Mouse (Mus musculus): ENCODE results near the gene Dennd1b. TPM values are rescaled to one million over a fixed set of nuclear protein-coding genes. Genes with fewer than 3 reads are reported as not detected.

The Dennd1b gene
- polyA plus RNA-seq, 1 experiment from 2014 or later, result 10.4 TPM

DNA sequence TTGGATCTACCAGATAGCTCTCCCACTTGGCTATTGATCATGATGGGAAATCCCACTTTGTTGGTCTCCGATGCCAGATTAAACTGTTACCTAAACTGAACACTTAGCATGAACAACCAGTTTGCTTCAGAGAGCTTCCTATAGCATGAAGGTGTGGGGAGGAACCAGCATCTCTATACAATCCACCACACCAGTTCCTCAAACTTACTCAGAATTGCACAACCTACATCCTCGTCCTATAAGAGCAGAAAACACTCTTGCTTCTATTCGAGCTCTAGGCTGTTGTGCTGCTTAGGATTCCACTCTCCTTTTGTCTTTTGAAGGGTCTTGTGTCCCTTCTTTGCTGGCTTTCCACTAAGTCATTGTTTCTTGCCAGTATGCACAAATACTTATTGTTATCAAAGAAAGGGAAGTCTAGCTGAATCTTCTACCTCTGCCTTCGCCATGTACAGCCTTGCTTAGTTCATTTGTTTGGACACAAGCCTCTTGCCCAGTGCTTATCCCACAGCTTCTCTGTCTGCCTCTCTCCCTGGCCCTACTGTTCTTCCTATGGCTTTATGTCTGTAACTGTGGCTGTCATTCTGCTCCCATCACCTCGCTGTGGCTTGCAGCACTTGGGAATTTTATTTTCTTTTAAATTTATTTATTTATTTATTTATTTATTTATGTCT lies 52.0 kb downstream of the Dennd1b start:
- Histone ChIP-seq H3K27me3 (replicated peaks; ENCODE audit: control insufficient read depth, insufficient read depth, low read length) (no peaks in the 10 kb centered on the region), H3K4me1 (ENCODE audit: control insufficient read depth, insufficient read depth, low read length) (no peaks in the 10 kb centered on the region), H3K27ac (replicated peaks; ENCODE audit: low read depth, low read length) (no peak overlapping the region), H3K9me3 (ENCODE audit: control insufficient read depth, low read length) (no peaks in the 10 kb centered on the region), H3K4me3 (ENCODE audit: low read depth, low read length) (no peak overlapping the region), H3K4me2 (ENCODE audit: low read depth, low read length) (no peak overlapping the region), H3K9ac (ENCODE audit: low read depth, low read length) (no peak overlapping the region), H3K36me3 (ENCODE audit: control insufficient read depth, insufficient read depth, low read length) (no peaks in the 10 kb centered on the region)
- ATAC-seq (ENCODE audit: low read depth), result no peak
- 80% methylated on average over 5 of the region's 5 CpGs for WGBS
- no peak for DNase-seq (ENCODE audit: low spot score)

DNA sequence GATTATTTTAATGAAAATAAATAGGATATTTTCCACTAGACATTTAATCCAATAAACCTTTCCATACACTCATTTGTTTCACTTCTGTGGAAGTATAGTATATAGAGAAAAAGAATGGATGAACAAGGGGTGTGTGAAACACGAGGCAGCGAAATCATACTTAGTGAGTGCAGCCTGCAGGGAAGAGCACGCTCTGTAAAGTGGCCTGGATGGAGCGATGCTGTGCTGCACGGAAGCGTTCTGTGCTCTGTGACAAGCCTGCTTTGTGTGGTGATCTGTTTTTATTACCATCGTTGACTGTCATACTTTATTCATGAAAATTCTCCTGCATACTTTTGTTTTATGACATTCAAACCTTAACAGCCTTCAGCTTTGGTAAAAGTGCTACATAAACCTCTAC lies 58.1 kb downstream of the Dennd1b start:
- no peak for DNase-seq (ENCODE audit: low spot score)
- H3K36me3 ChIP-seq (ENCODE audit: control insufficient read depth, insufficient read depth, low read length), result no peaks in the 10 kb centered on the region
- WGBS, result 55% methylated on average over 7 of the region's 7 CpGs

DNA sequence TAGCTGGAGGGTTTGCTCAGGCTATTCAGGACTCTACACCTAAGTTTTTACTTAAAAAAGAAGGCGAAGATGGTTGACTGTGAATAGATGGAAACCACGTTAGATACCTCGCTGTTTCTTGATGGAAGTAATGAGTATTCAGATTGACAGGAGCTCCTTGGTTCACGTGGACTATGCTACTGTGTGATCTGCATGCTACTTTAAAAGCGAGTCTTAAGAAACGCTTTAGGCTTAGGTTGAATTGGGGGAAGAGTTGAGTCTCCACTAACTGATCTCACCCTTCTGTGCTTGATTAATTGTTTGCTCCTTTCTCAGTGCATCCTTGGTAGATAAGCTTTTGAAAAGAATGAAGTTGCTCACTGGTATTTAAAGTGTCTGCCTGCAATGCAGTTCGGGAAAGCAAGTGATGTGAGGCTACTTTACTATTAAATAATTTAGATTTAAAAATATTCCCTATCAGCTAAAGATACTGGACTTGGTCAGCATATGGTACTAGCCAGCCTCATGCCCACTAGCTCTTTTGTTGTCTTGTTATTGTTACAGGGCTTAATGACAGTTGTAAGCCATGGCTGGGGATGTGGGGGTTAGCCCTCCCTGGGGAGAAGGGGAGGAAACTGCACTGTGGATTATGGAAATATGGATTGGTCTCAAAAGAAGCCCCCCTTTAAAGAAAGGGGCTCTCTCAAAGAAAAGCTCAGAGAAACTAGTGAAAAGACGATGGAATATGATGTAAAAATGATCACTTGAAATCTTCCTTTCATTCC lies 62.8 kb downstream of the Dennd1b start:
- Histone ChIP-seq H3K36me3 (ENCODE audit: control insufficient read depth, insufficient read depth, low read length) (no peaks in the 10 kb centered on the region), H3K9ac (ENCODE audit: low read depth, low read length) (no peak overlapping the region), H3K9me3 (ENCODE audit: control insufficient read depth, low read length) (no peaks in the 10 kb centered on the region), H3K4me1 (ENCODE audit: control insufficient read depth, insufficient read depth, low read length) (no peaks in the 10 kb centered on the region), H3K27me3 (replicated peaks; ENCODE audit: control insufficient read depth, insufficient read depth, low read length) (no peaks in the 10 kb centered on the region), H3K4me3 (ENCODE audit: low read depth, low read length) (no peak overlapping the region), H3K27ac (replicated peaks; ENCODE audit: low read depth, low read length) (no peak overlapping the region), H3K4me2 (ENCODE audit: low read depth, low read length) (no peak overlapping the region)
- ATAC-seq (ENCODE audit: low read depth) (no peak), DNase-seq (ENCODE audit: low spot score) (no peak)
- WGBS, result 63% methylated on average over 8 of the region's 8 CpGs

More for the DNA sequence above, 58.1 kb downstream of the Dennd1b start:
- no peaks in the 10 kb centered on the region for H3K27me3 ChIP-seq (replicated peaks; ENCODE audit: control insufficient read depth, insufficient read depth, low read length)
- H3K27ac ChIP-seq (replicated peaks; ENCODE audit: low read depth, low read length), result no peak overlapping the region
- no peak overlapping the region for H3K9ac ChIP-seq (ENCODE audit: low read depth, low read length)
- H3K4me3 ChIP-seq (ENCODE audit: low read depth, low read length), result no peak overlapping the region
- no peak for ATAC-seq (ENCODE audit: low read depth)
- H3K4me2 ChIP-seq (ENCODE audit: low read depth, low read length), result no peak overlapping the region
- no peaks in the 10 kb centered on the region for H3K4me1 ChIP-seq (ENCODE audit: control insufficient read depth, insufficient read depth, low read length)
- H3K9me3 ChIP-seq (ENCODE audit: control insufficient read depth, low read length), result no peaks in the 10 kb centered on the region

DNA sequence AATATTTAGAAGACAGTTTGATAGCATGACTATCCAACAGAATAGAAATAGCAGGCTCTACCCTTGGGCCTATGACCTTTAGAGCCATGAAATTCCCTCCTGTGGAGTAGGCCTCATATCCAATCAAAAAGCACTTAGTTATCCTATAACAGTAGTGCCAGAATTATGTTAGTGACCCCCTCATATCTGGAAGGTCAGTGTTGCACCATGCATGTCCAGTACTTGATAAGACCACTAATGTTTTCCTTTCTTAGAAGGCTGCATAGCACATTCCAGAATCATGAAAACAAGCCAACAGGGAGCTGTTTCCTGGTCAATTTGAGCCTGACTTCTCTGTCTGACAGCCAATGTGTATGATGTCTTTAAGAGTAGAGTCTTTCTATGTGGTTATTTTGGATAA lies 66.3 kb downstream of the Dennd1b start:
- Histone ChIP-seq H3K36me3 (ENCODE audit: control insufficient read depth, insufficient read depth, low read length) (no peaks in the 10 kb centered on the region), H3K4me3 (ENCODE audit: low read depth, low read length) (no peak overlapping the region), H3K9me3 (ENCODE audit: control insufficient read depth, low read length) (no peaks in the 10 kb centered on the region), H3K9ac (ENCODE audit: low read depth, low read length) (no peak overlapping the region), H3K27me3 (replicated peaks; ENCODE audit: control insufficient read depth, insufficient read depth, low read length) (no peaks in the 10 kb centered on the region), H3K4me2 (ENCODE audit: low read depth, low read length) (no peak overlapping the region), H3K4me1 (ENCODE audit: control insufficient read depth, insufficient read depth, low read length) (no peaks in the 10 kb centered on the region), H3K27ac (replicated peaks; ENCODE audit: low read depth, low read length) (no peak overlapping the region)
- ATAC-seq (ENCODE audit: low read depth) (no peak), DNase-seq (ENCODE audit: low spot score) (no peak)

DNA sequence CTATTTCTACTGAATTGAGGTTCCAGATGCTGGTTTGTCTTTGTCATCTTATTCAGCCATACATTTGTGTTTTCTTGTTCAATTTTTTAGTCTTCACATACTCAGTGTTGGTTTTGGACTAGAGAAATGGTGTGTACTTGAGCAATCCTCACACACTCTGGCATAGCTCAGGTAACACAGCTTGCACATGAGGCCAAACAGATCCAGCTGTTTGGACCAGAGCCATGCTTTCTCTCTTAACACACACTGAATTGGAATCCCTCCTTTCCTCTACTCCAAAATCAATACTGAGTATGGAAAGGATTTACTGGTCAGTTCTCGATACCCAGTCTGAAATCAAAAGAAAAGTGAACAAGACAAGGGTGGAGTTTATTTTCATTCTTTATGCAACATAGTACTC lies 69.2 kb downstream of the Dennd1b start:
- H3K9me3 ChIP-seq (ENCODE audit: control insufficient read depth, low read length), result no peaks in the 10 kb centered on the region
- peak; percentile 23 for DNase-seq (ENCODE audit: low spot score)
- H3K27me3 ChIP-seq (replicated peaks; ENCODE audit: control insufficient read depth, insufficient read depth, low read length), result no peaks in the 10 kb centered on the region
- H3K9ac ChIP-seq (ENCODE audit: low read depth, low read length), result no peak overlapping the region
- no peaks in the 10 kb centered on the region for H3K4me1 ChIP-seq (ENCODE audit: control insufficient read depth, insufficient read depth, low read length)
- H3K27ac ChIP-seq (replicated peaks; ENCODE audit: low read depth, low read length), result no peak overlapping the region
- H3K4me2 ChIP-seq (ENCODE audit: low read depth, low read length), result no peak overlapping the region
- no peak for ATAC-seq (ENCODE audit: low read depth)
- WGBS, result 64% methylated on average over 1 of the region's 1 CpGs
- no peak overlapping the region for H3K4me3 ChIP-seq (ENCODE audit: low read depth, low read length)
- no peaks in the 10 kb centered on the region for H3K36me3 ChIP-seq (ENCODE audit: control insufficient read depth, insufficient read depth, low read length)

DNA sequence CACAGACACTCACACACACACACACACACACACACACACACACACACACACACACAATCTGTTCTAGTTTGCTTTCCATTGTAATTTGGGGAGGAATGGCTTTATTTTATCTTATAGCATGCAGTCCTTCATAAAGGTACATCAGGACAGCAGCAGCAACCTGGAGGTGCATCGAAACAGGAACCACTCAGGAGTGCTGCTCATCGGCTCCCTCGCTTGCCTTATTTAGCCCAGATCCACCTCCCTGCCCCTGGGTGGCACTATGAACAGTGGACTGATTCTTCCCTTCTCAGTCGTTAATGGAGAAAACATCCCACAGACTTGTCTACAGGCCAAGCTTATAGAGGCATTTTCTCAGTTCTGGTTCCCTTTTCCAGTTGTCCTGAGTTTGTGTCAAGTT lies 71.9 kb downstream of the Dennd1b start:
- ATAC-seq (ENCODE audit: low read depth) (no peak), DNase-seq (ENCODE audit: low spot score) (no peak)
- Histone ChIP-seq H3K36me3 (ENCODE audit: control insufficient read depth, insufficient read depth, low read length) (no peaks in the 10 kb centered on the region), H3K4me3 (ENCODE audit: low read depth, low read length) (no peak overlapping the region), H3K9me3 (ENCODE audit: control insufficient read depth, low read length) (no peaks in the 10 kb centered on the region), H3K9ac (ENCODE audit: low read depth, low read length) (no peak overlapping the region), H3K4me2 (ENCODE audit: low read depth, low read length) (no peak overlapping the region), H3K27ac (replicated peaks; ENCODE audit: low read depth, low read length) (no peak overlapping the region), H3K4me1 (ENCODE audit: control insufficient read depth, insufficient read depth, low read length) (no peaks in the 10 kb centered on the region), H3K27me3 (replicated peaks; ENCODE audit: control insufficient read depth, insufficient read depth, low read length) (no peaks in the 10 kb centered on the region)
- WGBS, result 66% methylated on average over 4 of the region's 4 CpGs

DNA sequence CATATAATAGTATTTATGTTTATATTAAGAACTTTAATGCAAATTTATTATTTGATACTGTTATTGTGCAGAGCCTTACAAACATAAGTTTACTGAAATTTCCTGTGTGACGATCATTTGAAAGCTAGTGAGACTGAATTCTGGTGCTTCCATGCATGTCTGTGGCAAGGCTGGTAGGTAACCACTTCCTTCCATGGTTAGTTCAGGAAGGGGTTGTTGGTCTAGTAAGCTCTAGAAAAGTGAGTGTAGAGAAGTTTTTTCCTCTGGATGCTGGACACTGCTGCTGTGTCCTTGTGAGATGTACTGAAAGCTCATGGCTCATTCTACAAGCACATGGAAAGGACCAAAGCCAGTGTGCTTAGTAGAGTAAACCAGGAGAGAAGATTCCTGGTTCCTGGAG lies 73.1 kb downstream of the Dennd1b start:
- no peak overlapping the region for H3K4me3 ChIP-seq (ENCODE audit: low read depth, low read length)
- no peak overlapping the region for H3K4me2 ChIP-seq (ENCODE audit: low read depth, low read length)
- H3K27me3 ChIP-seq (replicated peaks; ENCODE audit: control insufficient read depth, insufficient read depth, low read length), result no peaks in the 10 kb centered on the region
- H3K27ac ChIP-seq (replicated peaks; ENCODE audit: low read depth, low read length), result no peak overlapping the region
- H3K9me3 ChIP-seq (ENCODE audit: control insufficient read depth, low read length), result no peaks in the 10 kb centered on the region
- DNase-seq (ENCODE audit: low spot score) (no peak), ATAC-seq (ENCODE audit: low read depth) (no peak)
- 87% methylated on average over 1 of the region's 1 CpGs for WGBS
- H3K4me1 ChIP-seq (ENCODE audit: control insufficient read depth, insufficient read depth, low read length), result no peaks in the 10 kb centered on the region
- H3K9ac ChIP-seq (ENCODE audit: low read depth, low read length), result no peak overlapping the region
- no peaks in the 10 kb centered on the region for H3K36me3 ChIP-seq (ENCODE audit: control insufficient read depth, insufficient read depth, low read length)

DNA sequence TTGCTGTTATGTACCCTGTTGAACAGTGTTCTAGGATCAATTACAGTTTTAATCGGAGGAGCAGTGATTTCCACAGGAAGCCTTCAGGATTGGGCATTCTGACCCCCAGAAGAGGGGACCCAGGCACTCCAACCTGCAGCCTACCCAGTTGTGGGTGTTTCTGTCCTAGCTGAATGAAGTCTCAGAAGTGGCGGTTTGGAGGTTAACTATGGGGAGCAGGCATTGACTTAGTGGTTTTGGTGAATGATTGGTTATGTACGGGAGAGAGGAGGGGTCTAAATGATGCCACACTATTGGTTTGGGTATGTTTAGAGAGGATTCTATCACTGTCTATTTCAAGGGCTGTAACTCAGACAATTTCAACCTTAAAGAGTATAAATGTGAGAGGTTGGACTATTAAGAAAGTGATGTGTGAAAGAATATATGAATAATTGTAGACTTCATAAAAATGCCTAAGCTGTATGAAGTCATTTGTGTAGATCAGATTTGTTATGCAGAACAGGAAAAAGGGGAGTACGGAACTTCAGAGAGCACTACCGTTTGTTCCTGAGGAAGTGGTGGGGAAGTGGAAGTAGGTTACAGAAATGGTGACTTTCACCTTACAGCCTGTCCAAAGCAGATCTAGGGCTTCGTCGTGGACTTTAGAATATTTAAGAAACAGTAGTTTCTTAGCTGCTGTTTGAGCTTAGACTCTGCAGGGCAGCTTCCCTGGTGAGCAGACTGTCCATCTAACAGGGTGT lies 73.7 kb downstream of the Dennd1b start:
- no peak for DNase-seq (ENCODE audit: low spot score)
- ATAC-seq (ENCODE audit: low read depth), result no peak
- no peaks in the 10 kb centered on the region for H3K27me3 ChIP-seq (replicated peaks; ENCODE audit: control insufficient read depth, insufficient read depth, low read length)
- WGBS, result 52% methylated on average over 7 of the region's 7 CpGs
- H3K4me2 ChIP-seq (ENCODE audit: low read depth, low read length), result no peak overlapping the region
- H3K27ac ChIP-seq (replicated peaks; ENCODE audit: low read depth, low read length), result no peak overlapping the region
- H3K9me3 ChIP-seq (ENCODE audit: control insufficient read depth, low read length), result no peaks in the 10 kb centered on the region
- no peaks in the 10 kb centered on the region for H3K36me3 ChIP-seq (ENCODE audit: control insufficient read depth, insufficient read depth, low read length)
- H3K4me3 ChIP-seq (ENCODE audit: low read depth, low read length), result no peak overlapping the region
- no peaks in the 10 kb centered on the region for H3K4me1 ChIP-seq (ENCODE audit: control insufficient read depth, insufficient read depth, low read length)
- H3K9ac ChIP-seq (ENCODE audit: low read depth, low read length), result no peak overlapping the region

Measured in embryonic facial prominence, embryonic 14.5 days (tissue).